Mouse (Mus musculus) kidney, adult 2 months (tissue): ENCODE measurements around the gene Rimbp2. TPM values are rescaled to one million over a fixed set of nuclear protein-coding genes. Genes with fewer than 3 reads are reported as not detected.

Experiments used
- DNase-seq: peaks from one replicate; pipeline ENCODE4 v3.0.0; 2021
- H3K27ac ChIP-seq: fragments of 200-500 bp; 2 replicates; pipeline ENCODE4 v1.5.1; 2012; ENCODE audit warnings: low read depth, low read length, control low read depth, inconsistent platforms; ENCODE audit not compliant: insufficient read depth
- H3K27me3 ChIP-seq: fragments of 200-500 bp; replicated peaks from 2 replicates; pipeline ENCODE4 v1.6.1; 2012; ENCODE audit warnings: mild to moderate bottlenecking, moderate library complexity, low read length, inconsistent platforms; ENCODE audit not compliant: control insufficient read depth, insufficient read depth
- H3K36me3 ChIP-seq: fragments of 200-500 bp; 2 replicates; pipeline ENCODE4 v1.6.1; 2012; ENCODE audit warnings: mild to moderate bottlenecking, moderate library complexity, low read length, inconsistent platforms; ENCODE audit not compliant: control insufficient read depth, insufficient read depth
- H3K4me1 ChIP-seq: fragments of 200-500 bp; 2 replicates; pipeline ENCODE4 v1.6.1; 2011; ENCODE audit warnings: low read length; ENCODE audit not compliant: control insufficient read depth, insufficient read depth
- H3K4me3 ChIP-seq: fragments of 200-500 bp; 2 replicates; pipeline ENCODE4 v1.5.1; 2011; ENCODE audit warnings: mild to moderate bottlenecking, low read depth, low read length, control low read depth; ENCODE audit not compliant: insufficient read depth
- CTCF ChIP-seq: fragments of 200-500 bp; conservative IDR thresholded peaks from 2 replicates; pipeline ENCODE4 v1.5.1; 2011; ENCODE audit warnings: low read depth, mild to moderate bottlenecking, control low read depth, low read length, moderate library complexity, mixed read lengths; ENCODE audit not compliant: insufficient read depth, insufficient read length
- POLR2A ChIP-seq: fragments of 200-500 bp; IDR thresholded peaks from one replicate; pipeline ENCODE4 v1.6.1; 2011; ENCODE audit warnings: low read depth, low read length, control low read depth
- WGBS: fragments of 180-500 bp; shearing (Covaris S2); methylation state at CpG from one replicate; pipeline ENCODE4 v1.1.7; 2018; 5-methylcytosine and 5-hydroxymethylcytosine counted together
- polyA plus RNA-seq: library from polyadenylated mRNA; depleted of rRNA; stranded (reverse); fragments of >200 nt; gene quantifications from 2 replicates; pipeline ENCODE4 v1.2.3, GENCODE M21; 2012

The Rimbp2 gene
- polyA plus RNA-seq, 1 experiment: 0.55 TPM

DNA sequence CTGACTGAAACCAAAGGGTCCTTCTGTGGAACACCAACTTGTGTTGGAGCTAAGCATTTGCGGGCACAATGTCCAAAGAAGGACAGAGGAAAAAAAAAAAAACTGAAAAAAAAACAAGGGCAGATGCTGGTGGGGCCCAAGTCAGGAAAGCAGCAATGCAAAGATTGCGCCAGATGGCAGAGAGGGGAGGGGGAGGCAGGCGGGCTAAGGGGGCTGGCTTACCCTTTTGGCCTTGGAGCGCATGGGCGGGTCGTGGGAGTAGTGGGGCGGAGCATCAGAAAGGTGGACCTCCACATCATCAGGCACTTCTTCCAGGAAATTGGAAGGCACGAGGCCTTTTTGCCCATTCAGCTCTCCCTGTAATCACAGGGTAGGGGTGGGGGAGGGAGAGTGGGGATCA, 192.2 kb downstream of the Rimbp2 start:
- Histone ChIP-seq H3K36me3 (no peaks in the 10 kb centered on the region), H3K4me3 (no peak overlapping the region), H3K27me3 (no peaks in the 10 kb centered on the region), H3K4me1 (no peaks in the 10 kb centered on the region), H3K27ac (no peak overlapping the region)
- WGBS: 31% methylated on average over 8 of the region's 8 CpGs
- no peak for DNase-seq
- no peak for TF ChIP-seq CTCF
- no peak for TF ChIP-seq POLR2A

DNA sequence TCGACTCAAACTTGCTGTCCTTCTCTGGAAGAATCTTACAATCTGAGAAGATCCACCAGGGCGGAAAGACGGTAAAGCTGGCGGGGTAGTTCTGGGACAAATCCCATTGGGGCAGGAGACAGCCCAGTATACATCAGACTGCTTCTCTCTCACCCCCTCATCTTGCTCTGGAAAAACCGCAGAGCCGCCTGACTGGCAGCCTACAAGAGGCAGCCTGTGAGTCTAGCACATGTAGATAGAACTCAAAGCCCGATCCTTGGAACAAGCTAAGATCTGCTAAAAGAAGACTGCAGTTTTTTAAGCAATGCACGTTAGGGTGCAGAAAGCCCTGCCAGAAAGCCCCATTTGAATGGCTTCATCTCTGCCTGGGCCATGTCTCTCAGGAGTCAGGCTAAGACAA, 207.0 kb downstream of the Rimbp2 start:
- Histone ChIP-seq H3K27ac (no peak overlapping the region), H3K36me3 (no peaks in the 10 kb centered on the region), H3K4me3 (no peak overlapping the region), H3K27me3 (no peaks in the 10 kb centered on the region), H3K4me1 (no peaks in the 10 kb centered on the region)
- no peak for DNase-seq
- TF ChIP-seq POLR2A: no peak
- no peak for TF ChIP-seq CTCF
- 80% methylated on average over 8 of the region's 8 CpGs for WGBS

DNA sequence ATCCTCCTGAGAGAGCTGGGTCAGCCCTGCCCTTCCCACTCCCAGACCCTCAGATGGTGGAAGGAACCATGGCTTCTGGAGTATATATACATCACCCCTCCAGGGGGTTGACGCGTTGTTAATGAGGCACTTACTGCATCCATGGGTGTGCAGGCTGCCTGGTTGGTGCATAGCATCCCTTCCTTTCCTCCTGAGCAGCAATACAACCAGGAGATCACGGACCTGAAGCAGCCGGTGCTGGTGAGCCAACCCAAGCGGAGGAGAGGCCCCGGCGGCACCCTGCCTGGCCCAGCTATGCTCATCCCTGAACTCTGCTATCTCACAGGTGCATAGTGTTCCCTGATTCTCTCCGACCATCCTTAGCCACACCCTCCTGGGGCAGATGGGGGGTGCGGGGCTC, 208.1 kb downstream of the Rimbp2 start:
- no peak for DNase-seq
- WGBS: 72% methylated on average over 9 of the region's 9 CpGs
- Histone ChIP-seq H3K4me3 (no peak overlapping the region), H3K27me3 (no peaks in the 10 kb centered on the region), H3K27ac (no peak overlapping the region), H3K36me3 (no peaks in the 10 kb centered on the region), H3K4me1 (no peaks in the 10 kb centered on the region)
- TF ChIP-seq CTCF (no peak), POLR2A (no peak)

DNA sequence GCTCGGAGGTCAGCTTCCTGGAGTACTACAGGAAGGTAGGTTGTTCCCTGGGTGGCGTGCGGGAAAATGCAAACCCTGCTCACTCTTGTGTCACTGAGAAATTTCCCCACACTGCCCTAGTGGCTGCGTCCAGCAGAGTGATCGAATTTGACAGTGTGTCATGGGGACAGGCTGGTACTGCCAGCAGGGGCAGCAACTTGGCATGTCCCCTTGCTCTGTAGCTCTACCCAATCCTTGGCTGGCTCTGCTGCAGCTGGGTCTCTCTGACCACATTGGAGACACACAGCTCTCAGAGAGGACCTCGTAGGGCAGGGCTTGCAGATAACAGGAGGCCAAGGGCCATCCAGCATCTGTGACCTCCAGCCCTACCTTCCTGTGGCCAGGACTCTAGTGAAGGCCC, 208.9 kb downstream of the Rimbp2 start:
- no peak for TF ChIP-seq CTCF
- no peak for TF ChIP-seq POLR2A
- DNase-seq: no peak
- H3K4me1 ChIP-seq: no peaks in the 10 kb centered on the region
- H3K4me3 ChIP-seq: no peak overlapping the region
- no peaks in the 10 kb centered on the region for H3K36me3 ChIP-seq
- H3K27ac ChIP-seq: no peak overlapping the region
- H3K27me3 ChIP-seq: no peaks in the 10 kb centered on the region
- WGBS: 80% methylated on average over 6 of the region's 6 CpGs

DNA sequence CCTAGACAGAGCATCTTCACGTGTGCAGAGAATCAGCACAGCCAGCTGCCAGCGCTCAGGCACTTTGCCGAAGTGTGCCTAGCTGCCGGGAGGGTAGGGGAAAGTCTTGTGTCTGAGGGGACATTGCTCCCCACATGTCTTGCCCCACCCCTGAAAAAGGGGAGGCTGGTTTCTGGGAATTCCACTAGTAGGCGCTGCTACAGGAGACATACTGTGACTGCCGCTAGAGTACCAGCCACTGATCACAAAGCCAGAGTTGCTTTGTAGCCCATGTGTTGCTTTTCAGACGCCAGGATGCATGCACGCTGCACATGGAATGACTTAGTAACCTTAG, 213.5 kb downstream of the Rimbp2 start:
- TF ChIP-seq POLR2A (no peak), CTCF (no peak)
- no peaks in the 10 kb centered on the region for H3K36me3 ChIP-seq
- H3K27ac ChIP-seq: no peak overlapping the region
- no peak overlapping the region for H3K4me3 ChIP-seq
- no peaks in the 10 kb centered on the region for H3K4me1 ChIP-seq
- no peaks in the 10 kb centered on the region for H3K27me3 ChIP-seq
- 26% methylated on average over 8 of the region's 8 CpGs for WGBS
- DNase-seq: no peak

DNA sequence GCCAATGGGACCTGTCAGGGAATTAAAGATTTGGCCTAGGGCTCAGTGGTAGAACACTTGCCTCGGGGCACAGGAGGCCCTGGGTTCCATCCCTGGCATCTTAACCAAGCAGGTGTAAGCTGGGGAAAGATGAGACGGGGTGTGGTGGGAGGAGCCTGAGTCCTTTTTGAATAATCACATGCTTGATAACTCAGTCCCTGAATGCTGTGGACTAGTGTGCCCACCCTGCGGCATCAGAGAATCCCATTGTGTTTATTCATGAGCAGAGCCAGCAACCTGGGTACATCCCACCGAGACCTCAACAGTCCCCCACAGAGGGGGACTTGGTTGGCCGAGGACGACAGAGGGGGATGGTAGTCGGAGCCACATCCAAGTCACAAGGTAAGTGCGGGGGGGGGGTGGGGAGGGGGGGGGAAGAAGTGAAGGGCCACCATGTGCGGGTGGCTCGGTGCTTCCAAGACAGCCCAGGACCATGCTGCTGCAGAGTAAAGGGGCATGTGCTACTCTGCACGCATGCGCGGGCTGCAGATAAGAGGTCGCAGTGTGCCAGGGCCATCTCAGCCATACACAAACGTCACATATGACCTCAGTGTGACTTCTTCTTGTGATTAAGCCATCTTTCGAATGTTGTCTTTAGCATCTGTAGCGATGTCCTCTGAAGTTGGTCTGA, 214.0 kb downstream of the Rimbp2 start:
- H3K27me3 ChIP-seq: no peaks in the 10 kb centered on the region
- no peaks in the 10 kb centered on the region for H3K36me3 ChIP-seq
- H3K4me3 ChIP-seq: no peak overlapping the region
- H3K4me1 ChIP-seq: no peaks in the 10 kb centered on the region
- no peak for DNase-seq
- no peak overlapping the region for H3K27ac ChIP-seq
- TF ChIP-seq CTCF (no peak), POLR2A (no peak)
- WGBS: 27% methylated on average over 17 of the region's 17 CpGs

DNA sequence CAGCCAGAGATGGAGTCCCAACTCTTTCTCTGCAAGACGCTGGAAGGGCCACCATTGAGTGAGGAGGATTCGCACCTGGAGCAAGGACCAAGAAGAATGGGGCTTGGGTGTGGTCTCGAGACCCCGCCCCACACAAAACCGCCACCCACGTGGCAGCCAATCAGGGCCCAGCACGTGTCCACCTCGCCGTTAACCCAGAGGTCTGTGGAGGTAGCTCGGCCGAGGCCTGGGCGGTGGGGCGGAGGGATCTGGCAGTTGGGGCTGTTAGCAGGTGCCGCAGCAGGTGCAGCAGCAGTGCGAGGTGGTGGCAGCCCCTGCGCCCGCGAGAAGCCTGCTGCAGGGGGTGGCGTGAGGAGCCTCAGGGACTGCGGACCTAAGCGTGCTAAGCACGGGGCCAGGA, 217.4 kb downstream of the Rimbp2 start:
- Histone ChIP-seq H3K4me1 (no peaks in the 10 kb centered on the region), H3K27ac (no peak overlapping the region), H3K36me3 (no peaks in the 10 kb centered on the region), H3K27me3 (no peaks in the 10 kb centered on the region), H3K4me3 (no peak overlapping the region)
- DNase-seq: no peak
- WGBS: 80% methylated on average over 22 of the region's 22 CpGs
- TF ChIP-seq POLR2A (no peak), CTCF (no peak)

DNA sequence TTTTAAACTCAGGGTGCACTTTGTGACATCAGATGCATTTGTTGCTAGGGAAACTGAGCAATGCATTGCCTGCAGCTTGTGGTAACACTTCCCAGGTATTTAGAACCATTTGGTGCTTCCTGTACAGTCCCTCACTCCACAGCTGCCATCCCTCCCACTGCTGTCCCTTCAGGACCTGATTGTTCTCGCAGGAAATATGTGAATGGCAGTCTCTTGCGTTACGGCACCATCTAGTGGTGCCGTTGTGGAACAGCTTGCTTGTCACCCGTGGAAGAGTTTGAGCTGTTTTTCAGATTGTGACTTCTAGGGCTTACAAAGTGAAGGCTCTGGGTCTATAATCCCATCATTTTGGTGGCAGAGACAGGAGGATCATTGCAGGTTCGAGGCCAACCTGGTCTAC, 219.3 kb downstream of the Rimbp2 start:
- peak; percentile 40 for DNase-seq
- no peak overlapping the region for H3K4me3 ChIP-seq
- 3% methylated on average over 6 of the region's 6 CpGs for WGBS
- H3K36me3 ChIP-seq: no peaks in the 10 kb centered on the region
- no peaks in the 10 kb centered on the region for H3K27me3 ChIP-seq
- H3K27ac ChIP-seq: no peak overlapping the region
- TF ChIP-seq POLR2A (no peak), CTCF (peak; percentile 85)
- H3K4me1 ChIP-seq: no peaks in the 10 kb centered on the region
